Mouse (Mus musculus): ENCODE measurements around the gene Gm45713. TPM values are rescaled to one million over a fixed set of nuclear protein-coding genes. Genes with fewer than 3 reads are reported as not detected.
"Not testable (repeated sequence)": the region's sequence is repeated elsewhere in the genome, so short reads cannot be mapped to it uniquely, and the experiment has no call there.

Gene Gm45713
- total RNA-seq, 2 experiments from 2014 or later: not detected

DNA sequence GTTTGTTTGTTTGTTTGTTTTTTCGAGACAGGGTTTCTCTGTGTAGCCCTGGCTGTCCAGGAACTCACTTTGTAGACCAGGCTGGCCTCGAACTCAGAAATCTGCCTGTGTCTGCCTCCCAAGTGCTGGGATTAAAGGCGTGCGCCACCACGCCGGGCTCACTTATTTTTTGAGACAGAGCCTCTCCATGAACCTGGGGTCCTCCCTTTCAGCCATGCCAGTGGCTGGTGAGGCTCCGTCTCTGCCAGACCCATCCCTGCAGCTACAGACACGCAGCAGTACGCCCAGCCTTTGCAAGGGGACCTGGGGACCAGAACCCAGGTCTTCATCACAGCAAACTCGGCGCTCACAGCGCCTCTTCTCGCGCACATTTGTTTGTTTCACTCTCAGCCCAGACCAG is 40.1 kb downstream of the Gm45713 start:
- not testable (repeated sequence) for DNase-seq

DNA sequence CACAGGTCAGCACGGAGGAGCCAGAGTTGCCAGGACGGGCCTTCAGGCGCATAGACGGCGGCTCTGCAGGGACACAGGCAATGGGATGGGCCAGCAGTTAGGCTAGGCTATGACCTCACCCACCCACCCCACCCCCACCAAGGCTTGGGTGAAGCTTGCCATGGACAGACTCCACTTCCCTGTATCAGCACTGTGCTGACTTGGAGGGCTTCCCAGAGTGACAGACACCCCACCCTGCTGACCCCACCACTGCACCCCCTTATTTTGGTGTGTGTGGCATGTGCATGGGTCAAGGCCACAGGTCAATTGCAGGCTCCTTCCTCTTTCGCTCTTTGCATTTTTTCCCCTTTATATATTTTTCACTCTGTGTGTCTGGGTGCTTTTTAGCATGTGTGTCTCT is 40.7 kb downstream of the Gm45713 start:
- DNase-seq: no peak

DNA sequence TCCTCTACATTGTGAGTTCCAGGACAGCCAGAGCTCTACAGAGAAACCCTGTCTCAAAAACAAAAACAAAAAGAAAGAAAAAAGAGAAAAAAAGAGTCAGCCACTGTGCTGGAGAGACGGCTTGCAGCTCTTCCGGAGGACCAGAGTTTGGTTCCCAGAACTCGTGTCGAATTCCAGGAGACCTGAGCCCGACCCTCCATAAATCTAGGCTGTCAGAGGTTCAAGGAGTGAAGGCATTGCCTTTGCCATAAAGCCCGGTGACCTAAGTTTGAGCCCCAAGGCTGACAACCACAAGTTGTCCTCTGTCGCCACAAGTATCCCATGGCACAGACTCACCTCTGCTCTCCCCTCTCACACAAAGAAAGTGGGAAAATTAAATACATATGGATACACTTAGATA is 41.9 kb downstream of the Gm45713 start:
- no peak for DNase-seq

DNA sequence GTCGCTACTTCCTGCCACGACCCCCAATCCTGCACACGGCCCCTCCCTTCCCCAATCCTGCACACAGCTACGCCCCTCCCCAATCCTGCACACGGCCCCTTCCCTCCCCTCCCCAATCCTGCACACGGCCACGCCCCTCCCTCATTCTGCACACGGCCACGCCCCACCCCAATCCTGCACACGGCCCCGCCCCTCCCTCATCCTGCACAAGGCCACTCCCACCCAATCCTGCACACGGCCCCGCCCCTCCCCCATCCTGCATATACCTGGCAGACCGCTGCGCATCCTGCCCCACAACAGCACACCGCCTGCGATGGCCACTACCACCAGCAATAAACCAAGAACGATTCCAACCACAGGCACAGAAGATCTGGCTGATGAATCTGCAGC is 42.5 kb downstream of the Gm45713 start:
- no peak for DNase-seq

DNA sequence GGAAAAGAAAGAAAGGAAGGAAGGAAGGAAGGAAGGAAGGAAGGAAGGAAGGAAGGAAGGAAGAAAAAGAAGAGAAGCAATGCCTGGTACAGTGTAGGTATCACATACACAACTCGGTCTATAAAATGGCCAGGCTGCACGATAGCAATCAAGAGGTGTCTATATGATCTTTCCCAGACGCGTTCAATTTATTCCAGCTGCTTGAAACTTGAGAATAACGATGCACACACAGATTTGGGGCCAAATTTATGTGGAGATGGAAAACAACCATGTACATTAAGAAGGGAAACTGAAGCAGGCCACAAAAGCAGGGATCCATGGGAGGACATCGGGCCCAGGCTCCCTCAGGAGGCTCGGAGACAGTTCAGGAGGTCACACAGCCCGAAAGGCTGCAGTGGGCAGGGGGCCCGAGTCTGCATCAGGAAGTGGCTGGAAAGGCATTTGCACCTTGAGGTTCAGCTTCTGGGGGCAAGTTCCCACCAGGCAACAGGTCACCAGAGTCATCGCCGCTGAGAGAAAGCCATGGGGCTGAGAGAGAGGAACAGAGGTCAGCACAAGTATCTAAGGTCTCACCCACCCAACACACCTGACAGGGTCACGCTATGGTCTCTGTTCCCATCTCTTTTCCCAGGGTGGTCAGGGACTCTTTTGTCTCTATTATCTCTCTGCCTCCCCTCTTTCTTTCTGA is 43.1 kb downstream of the Gm45713 start:
- no peak for DNase-seq

DNA sequence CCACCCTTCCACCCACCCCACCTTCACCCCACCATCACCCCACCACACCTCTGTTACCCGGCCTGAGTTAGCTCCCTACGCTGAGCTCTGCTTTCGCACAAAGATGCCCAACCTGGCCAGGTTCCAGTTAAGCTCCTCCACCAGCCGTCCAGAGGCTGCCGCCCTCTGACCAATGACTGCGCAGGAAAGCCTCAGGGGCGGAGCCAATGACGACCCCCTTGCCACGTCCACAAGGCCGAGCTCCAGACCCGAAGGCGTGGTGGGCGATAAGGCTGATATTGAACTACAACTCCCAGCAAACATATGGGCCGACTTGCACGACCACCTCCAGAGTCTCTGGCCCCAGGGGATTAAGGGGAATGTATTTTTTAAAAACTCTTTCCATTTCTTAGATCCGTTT is 44.0 kb downstream of the Gm45713 start, which contains the start of gene Rcn3:
Rcn3 (minus strand) TSS at position 174 of the 400 bp plus-strand sequence.
- DNase-seq: peak; percentile 91

DNA sequence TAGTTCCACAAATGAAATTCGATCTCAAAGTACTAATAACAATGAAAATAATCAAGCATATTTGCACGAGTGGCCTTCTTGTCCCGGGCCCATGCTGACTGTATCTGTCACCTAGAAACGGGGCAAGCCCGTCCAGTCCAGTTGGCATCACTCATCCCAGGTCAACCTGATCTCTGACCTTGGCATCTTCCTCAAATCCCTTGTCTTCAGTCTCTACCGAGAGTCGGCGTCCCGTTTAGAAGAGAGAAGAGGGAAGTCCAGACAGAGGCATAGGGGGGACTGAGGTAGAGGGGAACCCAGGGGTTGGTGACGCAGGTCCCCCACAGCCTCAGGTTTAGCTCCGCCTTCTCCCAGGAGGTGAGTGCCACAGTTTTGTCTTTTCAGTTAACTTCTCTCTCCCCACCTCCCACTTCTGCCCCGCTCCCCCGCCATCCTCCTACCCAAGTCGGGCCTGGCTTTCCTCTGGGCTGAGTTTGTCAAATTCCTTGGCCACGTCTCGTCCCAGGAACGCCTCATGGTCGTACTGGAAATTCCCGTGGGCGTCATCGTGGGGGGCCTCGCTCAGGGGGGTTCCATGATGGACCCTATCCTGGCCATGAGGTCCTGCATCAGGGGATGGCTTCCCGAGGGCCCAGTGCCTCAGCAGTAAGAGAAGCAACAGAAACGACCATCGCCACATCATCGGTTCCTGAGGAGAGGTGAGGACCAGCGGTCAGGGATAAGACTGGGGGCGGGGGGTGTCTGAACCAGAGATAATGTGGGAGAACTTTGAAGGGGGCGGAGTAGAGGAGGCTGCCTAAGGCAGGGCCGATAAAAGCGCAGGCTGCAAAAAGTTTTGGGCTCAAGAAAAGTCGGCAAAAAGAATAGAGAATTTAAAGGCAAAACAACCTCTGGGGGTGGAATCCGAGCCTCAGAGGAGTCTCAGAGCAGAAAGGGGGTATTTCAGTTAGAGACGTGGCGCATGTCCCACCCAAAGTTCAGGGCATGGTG is 44.7 kb downstream of the Gm45713 start:
- peak; percentile 46 for DNase-seq

DNA sequence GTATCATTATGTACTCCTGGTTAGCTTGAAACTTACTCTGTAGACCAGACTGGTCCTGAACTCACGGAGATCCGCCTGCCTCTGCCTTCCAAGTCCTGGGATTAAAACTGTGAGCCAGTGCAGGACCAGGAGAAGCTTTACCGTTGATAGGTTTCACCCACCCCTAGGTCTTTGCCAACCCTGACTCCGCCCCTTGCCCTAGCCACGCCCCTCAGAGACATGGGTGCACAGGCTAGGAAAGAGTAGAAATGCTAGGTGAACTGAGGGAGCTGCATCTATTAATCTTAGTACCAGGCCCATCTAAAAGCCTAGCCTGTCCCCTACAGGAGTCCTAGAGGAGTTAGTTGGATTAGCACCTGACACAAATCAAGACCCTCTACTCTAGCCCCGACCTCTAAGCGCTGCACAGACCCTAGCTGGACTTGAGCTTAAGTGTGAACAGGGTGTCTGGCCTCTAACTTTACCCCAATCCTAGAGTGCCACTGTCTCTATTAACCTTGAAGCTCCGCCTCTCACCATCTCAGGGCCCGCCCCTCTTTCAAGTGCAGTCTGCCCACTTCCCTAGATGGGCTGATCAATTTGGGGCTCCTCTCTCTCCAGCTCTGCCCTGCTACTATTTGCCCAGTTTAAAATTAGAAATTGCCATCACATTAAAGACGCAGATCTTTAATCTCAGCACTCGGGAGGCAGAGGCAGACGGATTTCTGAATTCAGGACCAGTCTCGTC is 45.6 kb downstream of the Gm45713 start:
- DNase-seq: no peak

DNA sequence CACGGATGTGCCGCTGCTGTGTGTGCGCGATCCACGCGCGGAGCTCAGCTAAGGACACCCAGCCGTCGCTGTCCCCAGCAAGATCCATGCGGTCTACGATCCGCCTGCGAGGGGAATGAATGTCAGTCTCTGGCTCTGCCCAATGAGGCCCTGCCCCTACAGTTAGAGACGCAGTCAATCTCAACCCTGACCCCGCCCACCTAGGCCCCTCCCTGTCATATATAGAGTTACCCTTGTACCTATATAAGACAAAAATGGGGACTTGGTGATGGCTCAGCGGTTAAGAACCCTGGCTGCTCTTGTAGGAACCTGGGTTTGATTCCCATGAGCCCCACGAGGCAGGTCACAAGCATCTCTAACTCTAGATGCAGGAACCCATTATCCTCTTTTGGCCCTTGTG is 47.4 kb downstream of the Gm45713 start:
- no peak for DNase-seq

DNA sequence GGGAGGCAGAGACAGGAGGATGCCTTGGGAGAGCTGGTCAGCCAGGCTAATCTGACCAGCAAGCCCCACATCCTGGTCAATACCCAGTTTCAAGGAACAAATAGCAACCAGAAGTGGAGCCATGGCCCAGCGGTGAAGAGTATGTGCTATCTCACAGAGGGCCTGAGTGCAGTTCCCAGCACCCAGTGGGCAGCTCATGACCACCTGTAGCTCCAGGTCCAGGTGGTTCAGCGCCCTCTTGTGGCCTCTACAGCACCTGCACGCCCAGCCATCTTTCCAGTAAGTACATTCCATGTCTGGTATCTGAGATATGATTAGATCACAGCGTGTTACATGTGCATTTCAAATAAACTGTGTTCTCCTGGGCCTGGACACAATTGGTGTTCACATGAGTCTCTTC is 49.9 kb downstream of the Gm45713 start:
- DNase-seq: no peak

DNA sequence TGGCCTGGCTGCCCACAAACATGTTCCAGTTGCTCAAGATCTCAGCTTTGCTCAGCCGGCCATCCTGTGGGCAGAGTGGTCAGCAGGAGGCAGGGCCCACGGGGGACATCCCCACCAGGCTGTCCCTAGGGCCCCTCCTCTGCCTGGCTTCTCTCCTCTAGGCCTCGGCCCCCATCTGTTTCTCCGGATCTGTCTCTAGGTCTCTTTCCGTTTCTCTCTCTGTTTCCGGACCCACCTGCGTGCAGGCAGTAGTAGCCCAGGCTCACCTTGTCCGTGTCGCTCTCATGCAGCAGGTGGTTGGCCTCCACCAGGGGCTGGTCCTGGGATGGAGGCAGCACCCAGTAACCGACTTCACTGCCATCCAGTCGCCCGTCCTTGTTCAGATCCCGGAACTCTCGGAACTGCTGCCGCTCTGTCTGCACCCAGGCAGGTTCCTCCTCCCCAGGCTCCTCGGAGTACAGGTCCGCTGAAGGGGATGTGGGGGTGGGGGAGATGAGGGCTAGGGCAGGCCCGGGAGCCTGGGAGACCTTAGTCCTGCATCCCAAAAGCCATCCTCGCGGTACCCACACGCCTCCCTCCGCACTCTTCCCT is 52.6 kb downstream of the Gm45713 start:
- no peak for DNase-seq

DNA sequence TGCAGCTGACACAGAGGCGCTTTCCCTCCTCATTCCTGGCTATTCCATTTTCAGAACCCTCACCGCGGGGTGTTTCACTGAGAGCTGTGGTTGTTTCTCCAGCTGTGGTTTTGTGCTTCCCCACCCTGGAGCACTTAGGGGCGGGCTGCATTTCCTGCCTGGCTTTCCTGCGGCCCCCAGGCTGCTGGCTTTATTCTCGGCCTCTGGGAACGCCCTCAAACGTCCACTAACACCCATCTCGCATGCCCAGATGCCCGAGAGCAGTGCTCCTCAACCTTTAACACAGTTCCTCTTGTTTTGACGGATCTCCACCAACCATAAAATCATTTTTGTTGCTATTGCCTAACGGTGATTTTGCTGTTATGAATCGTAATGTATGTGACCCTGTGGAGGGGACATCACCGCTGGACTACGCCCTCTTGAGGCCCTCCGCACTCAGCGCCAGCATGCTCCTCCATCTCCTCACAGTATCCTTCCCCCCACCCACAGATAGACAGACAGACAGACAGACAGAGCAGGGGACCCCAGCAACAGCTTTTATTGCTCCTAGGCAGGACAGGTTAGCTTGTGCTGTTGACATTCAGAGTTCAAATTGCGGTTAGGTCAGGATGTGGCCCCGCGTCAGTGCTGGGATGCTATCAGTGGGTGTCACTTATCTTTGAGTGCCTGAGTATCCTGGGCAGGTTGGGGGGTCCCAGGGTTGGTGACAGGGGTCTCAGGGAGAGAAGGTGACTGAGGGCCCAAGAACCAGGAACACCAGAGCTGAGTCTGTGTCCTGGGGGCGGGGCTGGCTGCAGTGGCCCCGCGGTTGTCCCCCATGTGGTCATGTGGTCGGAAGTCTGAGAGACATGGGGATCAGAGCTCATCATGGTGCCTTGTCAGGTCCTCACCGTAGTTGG is 53.4 kb downstream of the Gm45713 start:
- no peak for DNase-seq

DNA sequence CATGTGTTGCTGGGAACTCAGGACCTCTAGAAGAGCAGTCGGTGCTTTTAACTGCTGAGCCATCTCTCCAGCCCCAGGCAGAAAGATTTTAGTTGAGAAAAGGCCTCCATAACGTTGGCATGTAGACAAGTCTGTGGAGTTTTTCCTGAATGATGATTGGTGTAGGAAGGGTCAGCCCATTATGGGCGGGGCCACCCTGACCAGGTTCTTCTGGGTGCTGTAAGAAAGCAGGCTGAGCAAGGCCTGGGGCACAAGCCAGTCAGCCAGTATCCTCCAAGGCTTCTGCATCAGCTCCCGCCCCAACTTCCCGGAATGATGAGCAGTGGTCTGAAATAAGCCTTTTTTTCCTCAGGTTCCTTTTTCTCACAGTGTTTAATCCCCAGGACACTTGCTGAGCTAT is 55.0 kb downstream of the Gm45713 start:
- DNase-seq: no peak

DNA sequence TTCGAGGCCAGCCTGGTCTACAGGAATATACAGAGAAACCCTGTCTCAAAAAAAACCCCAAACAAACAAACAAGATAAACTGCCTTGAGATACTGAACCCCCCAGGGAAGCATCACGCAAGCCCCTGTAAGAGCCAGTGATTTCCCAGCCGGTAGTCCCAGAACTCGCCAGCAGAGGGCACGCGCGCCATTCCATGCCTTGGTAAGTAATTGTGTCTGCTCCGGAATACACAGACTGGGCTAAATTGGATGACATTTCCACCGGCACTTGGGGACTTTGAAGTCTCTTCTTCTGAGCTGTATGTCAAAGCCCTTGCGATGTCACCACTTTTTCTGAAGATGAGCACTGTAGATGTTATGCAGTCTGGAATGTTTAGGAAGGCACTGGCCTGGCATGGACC is 56.2 kb downstream of the Gm45713 start:
- DNase-seq: peak; percentile 94

DNA sequence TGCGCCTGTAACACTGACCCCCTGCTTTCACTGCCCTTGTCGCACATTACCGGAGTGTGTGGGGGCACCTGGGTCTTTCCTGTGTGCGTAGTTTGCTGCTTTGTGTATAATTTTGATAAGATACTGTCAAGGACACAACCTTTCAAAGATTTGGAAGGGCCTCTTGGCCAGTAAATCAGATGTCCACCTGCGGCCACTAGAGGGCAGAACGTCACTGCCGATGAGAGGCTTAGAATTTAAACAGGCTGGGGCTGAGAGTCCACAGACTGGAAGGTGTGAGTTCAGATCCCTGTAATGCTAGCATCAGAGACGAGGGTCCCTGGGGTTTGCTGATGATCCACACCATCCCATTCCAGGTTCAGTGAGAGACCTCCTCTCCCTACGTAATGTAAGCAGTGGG is 57.5 kb downstream of the Gm45713 start:
- DNase-seq: peak; percentile 80

DNA sequence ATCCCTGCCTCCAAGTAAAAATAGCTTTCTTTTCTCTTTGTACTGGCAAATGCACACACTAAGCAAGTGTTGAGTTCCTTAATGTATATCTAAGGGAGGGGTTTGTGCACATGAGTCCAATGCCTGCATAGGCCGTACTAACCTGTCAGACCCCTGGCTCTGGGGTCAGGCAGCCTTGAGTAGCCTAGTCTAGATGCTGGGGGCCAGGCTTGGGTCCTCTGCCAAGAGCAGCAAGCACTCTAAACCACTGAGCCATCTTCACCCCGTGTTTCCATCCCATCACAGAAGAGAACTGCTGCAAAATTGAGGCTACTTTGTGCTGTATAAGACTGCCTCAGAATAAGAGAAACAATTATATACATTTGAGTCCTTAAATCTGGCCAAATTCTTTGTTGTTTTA is 58.2 kb downstream of the Gm45713 start:
- no peak for DNase-seq

DNA sequence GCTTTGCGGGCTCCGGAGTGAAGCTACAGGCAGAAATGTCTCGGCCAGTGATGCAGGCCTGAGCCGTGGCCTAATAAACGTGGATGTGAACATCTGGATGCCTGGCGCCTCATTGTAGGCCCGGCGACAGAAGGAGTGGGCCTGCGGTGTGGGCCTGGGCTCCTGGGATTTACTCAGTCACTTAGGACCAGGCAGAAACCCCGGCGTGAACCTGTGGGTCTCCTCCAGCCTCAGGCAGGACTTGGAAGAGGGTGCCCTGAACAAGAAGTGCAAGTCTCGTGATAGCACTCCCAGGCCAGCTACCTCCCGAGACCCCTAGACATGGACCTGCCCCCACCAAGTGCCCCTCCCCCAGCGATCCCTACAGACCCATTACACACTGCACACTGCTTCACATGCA is 58.7 kb downstream of the Gm45713 start:
- DNase-seq: no peak

DNA sequence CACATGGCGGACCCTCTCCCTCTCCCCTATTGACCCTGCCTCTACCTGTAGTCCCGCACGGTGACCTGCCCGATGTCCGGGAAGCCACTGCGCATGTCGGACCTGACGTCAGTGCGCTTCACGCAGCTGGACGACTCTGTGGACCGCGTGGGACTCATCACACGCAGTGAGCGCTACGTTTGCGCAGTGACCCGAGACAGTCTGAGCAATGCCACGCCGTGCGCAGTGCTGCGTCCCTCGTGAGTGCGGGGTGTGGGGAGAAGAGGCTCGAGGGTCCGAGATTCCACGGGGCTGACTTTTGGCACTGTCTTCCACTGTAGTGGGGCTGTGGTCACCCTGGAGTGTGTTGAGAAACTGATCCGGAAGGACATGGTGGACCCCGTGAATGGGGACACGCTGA is 59.5 kb downstream of the Gm45713 start:
- no peak for DNase-seq

Data from gastrocnemius, postnatal 10 days (tissue).